Mouse (Mus musculus) spleen, adult 10 weeks (tissue): Measurements from ENCODE around the gene Fem1a. TPM values are rescaled to one million over a fixed set of nuclear protein-coding genes. Genes with fewer than 3 reads are reported as not detected.

Experiments
- polyA plus RNA-seq: library from polyadenylated mRNA; stranded (reverse); fragments of 350-450 nt; fragmentation: Illumina TruSeq; extraction: RNeasy Lipid Tissue Mini Kit (QIAGEN cat#74804); gene quantifications from one replicate; pipeline ENCODE4 v1.2.3, GENCODE M21; 2015; ENCODE audit warnings: low replicate concordance; ENCODE audit not compliant: insufficient read depth

Fem1a gene
- 16.3 TPM for polyA plus RNA-seq

GRCm38 (mm10) chr17:56256239-56256881 lies at the start of gene Fem1a:
Fem1a (plus strand) TSS chr17:56256810.

GRCm38 (mm10) chr17:56218377-56219191 lies 38.0 kb upstream of the Fem1a start, which contains the start of gene Dpp9:
Dpp9 (minus strand) TSS chr17:56218905.

GRCm38 (mm10) chr17:56276643-56277566 lies 20.3 kb downstream of the Fem1a start, which contains the start of gene Ticam1:
Ticam1 (minus strand) TSS chr17:56276786.

GRCm38 (mm10) chr17:56292531-56293222 lies 36.1 kb downstream of the Fem1a start, which contains the start of gene Plin3:
Plin3 (minus strand) TSS chr17:56292873.

GRCm38 (mm10) chr17:56300186-56300585 lies 43.6 kb downstream of the Fem1a start, which contains the start of gene Arrdc5:
Arrdc5 (minus strand) TSS chr17:56300286.

GRCm38 (mm10) chr17:56303160-56303846 lies 46.7 kb downstream of the Fem1a start, which contains the start of gene Uhrf1:
Uhrf1 (plus strand) TSS chr17:56303321.

Other genes with a start within 250 kb of the Fem1a start
- gene Sh3gl1, start 220.2 kb upstream of the Fem1a start, polyA plus RNA-seq: 21.0 TPM
- 5.2 TPM for gene Chaf1a, start 216.4 kb upstream of the Fem1a start, polyA plus RNA-seq
- gene Ubxn6, start 181.8 kb upstream of the Fem1a start, polyA plus RNA-seq: 30.8 TPM
- 31.1 TPM for gene Hdgfl2, start 177.2 kb upstream of the Fem1a start, polyA plus RNA-seq
- gene Plin4, start 147.0 kb upstream of the Fem1a start, polyA plus RNA-seq: 0.64 TPM
- 0.11 TPM for gene Plin5, start 139.2 kb upstream of the Fem1a start, polyA plus RNA-seq
- gene Lrg1, start 134.8 kb upstream of the Fem1a start, polyA plus RNA-seq: 2.1 TPM
- 0.68 TPM for gene Sema6b, start 116.5 kb upstream of the Fem1a start, polyA plus RNA-seq
- 4.4 TPM for gene Tnfaip8l1, start 94.3 kb upstream of the Fem1a start, polyA plus RNA-seq
- gene Mydgf, start 72.9 kb upstream of the Fem1a start, polyA plus RNA-seq: 20.5 TPM
- gene Dpp9, start 37.9 kb upstream of the Fem1a start, polyA plus RNA-seq: 9.1 TPM
- 9.6 TPM for gene Ticam1, start 20.0 kb downstream of the Fem1a start, polyA plus RNA-seq
- gene Plin3, start 36.1 kb downstream of the Fem1a start, polyA plus RNA-seq: 8.6 TPM
- gene Arrdc5, start 43.5 kb downstream of the Fem1a start, polyA plus RNA-seq: not detected
- 15.7 TPM for gene Uhrf1, start 46.5 kb downstream of the Fem1a start, polyA plus RNA-seq
- 13.3 TPM for gene Kdm4b, start 69.3 kb downstream of the Fem1a start, polyA plus RNA-seq
- gene Ptprs, start 219.7 kb downstream of the Fem1a start, polyA plus RNA-seq: 10.3 TPM